Mouse (Mus musculus): Measurements from ENCODE around the gene Chn1. TPM values are rescaled to one million over a fixed set of nuclear protein-coding genes. Genes with fewer than 3 reads are reported as not detected.

Gene Chn1
- polyA plus RNA-seq, 1 experiment from 2014 or later: 38.7 TPM

GRCm38 (mm10) chr2:73611798-73612197, 163.3 kb downstream of the Chn1 start:
- peaks cover 31% of the 10 kb centered on the region for H3K4me1 ChIP-seq
- no peak for DNase-seq (ENCODE audit: low spot score)
- no peak overlapping the region for H3K27ac ChIP-seq
- H3K9me3 ChIP-seq (replicated peaks): no peaks in the 10 kb centered on the region
- H3K27me3 ChIP-seq (ENCODE audit: low read depth, poor library complexity, severe bottlenecking): no peaks in the 10 kb centered on the region
- H3K4me3 ChIP-seq: no peak overlapping the region
- WGBS: 73% methylated on average over 6 of the region's 6 CpGs
- peaks cover 59% of the 10 kb centered on the region for H3K36me3 ChIP-seq

GRCm38 (mm10) chr2:73609724-73610210, 165.4 kb downstream of the Chn1 start:
- H3K27me3 ChIP-seq (ENCODE audit: low read depth, poor library complexity, severe bottlenecking): no peaks in the 10 kb centered on the region
- peaks cover 45% of the 10 kb centered on the region for H3K36me3 ChIP-seq
- no peaks in the 10 kb centered on the region for H3K9me3 ChIP-seq (replicated peaks)
- DNase-seq (ENCODE audit: low spot score): no peak
- H3K4me1 ChIP-seq: peaks cover 34% of the 10 kb centered on the region
- WGBS: 93% methylated on average over 3 of the region's 3 CpGs
- H3K27ac ChIP-seq: no peak overlapping the region
- H3K4me3 ChIP-seq: no peak overlapping the region

GRCm38 (mm10) chr2:73609067-73609723, 166.0 kb downstream of the Chn1 start:
- peaks cover 39% of the 10 kb centered on the region for H3K36me3 ChIP-seq
- H3K27me3 ChIP-seq (ENCODE audit: low read depth, poor library complexity, severe bottlenecking): no peaks in the 10 kb centered on the region
- WGBS: 90% methylated on average over 5 of the region's 5 CpGs
- no peak for DNase-seq (ENCODE audit: low spot score)
- peaks cover 37% of the 10 kb centered on the region for H3K4me1 ChIP-seq
- no peak overlapping the region for H3K4me3 ChIP-seq
- H3K27ac ChIP-seq: peak overlapping the region; percentile 5; the same call in 1 of the 2 replicates
- H3K9me3 ChIP-seq (replicated peaks): no peaks in the 10 kb centered on the region

- no peak overlapping the region for H3K4me3 ChIP-seq
- WGBS: 73% methylated on average over 6 of the region's 6 CpGs
- H3K27ac ChIP-seq: peak overlapping the region; percentile 79
- no peaks in the 10 kb centered on the region for H3K9me3 ChIP-seq (replicated peaks)
- H3K27me3 ChIP-seq (ENCODE audit: low read depth, poor library complexity, severe bottlenecking): no peaks in the 10 kb centered on the region
- H3K36me3 ChIP-seq: peaks cover 32% of the 10 kb centered on the region
- DNase-seq (ENCODE audit: low spot score): no peak
- H3K4me1 ChIP-seq: peaks cover 39% of the 10 kb centered on the region
Observed at GRCm38 (mm10) chr2:73608391-73608790, 166.8 kb downstream of the Chn1 start.

- Histone ChIP-seq H3K4me1 (peaks cover 39% of the 10 kb centered on the region), H3K9me3 (replicated peaks) (no peaks in the 10 kb centered on the region), H3K4me3 (no peak overlapping the region), H3K36me3 (peaks cover 25% of the 10 kb centered on the region), H3K27me3 (ENCODE audit: low read depth, poor library complexity, severe bottlenecking) (no peaks in the 10 kb centered on the region), H3K27ac (peak overlapping the region; percentile 79)
- 23% methylated on average over 4 of the region's 4 CpGs for WGBS
- DNase-seq (ENCODE audit: low spot score): no peak
Observed at GRCm38 (mm10) chr2:73607609-73608008, 167.5 kb downstream of the Chn1 start.

GRCm38 (mm10) chr2:73607146-73607545, 168.0 kb downstream of the Chn1 start:
- no peak for DNase-seq (ENCODE audit: low spot score)
- no peaks in the 10 kb centered on the region for H3K9me3 ChIP-seq (replicated peaks)
- WGBS: 72% methylated on average over 2 of the region's 2 CpGs
- no peaks in the 10 kb centered on the region for H3K27me3 ChIP-seq (ENCODE audit: low read depth, poor library complexity, severe bottlenecking)
- H3K27ac ChIP-seq: peak overlapping the region; percentile 79
- no peak overlapping the region for H3K4me3 ChIP-seq
- peaks cover 20% of the 10 kb centered on the region; the same call in 1 of the 2 replicates for H3K36me3 ChIP-seq
- peaks cover 39% of the 10 kb centered on the region for H3K4me1 ChIP-seq

GRCm38 (mm10) chr2:73606616-73607015, 168.5 kb downstream of the Chn1 start:
- peaks cover 16% of the 10 kb centered on the region; the same call in 1 of the 2 replicates for H3K36me3 ChIP-seq
- peaks cover 39% of the 10 kb centered on the region for H3K4me1 ChIP-seq
- no peak for DNase-seq (ENCODE audit: low spot score)
- no peaks in the 10 kb centered on the region for H3K27me3 ChIP-seq (ENCODE audit: low read depth, poor library complexity, severe bottlenecking)
- H3K4me3 ChIP-seq: no peak overlapping the region
- H3K9me3 ChIP-seq (replicated peaks): no peaks in the 10 kb centered on the region
- peak overlapping the region; percentile 79 for H3K27ac ChIP-seq
- WGBS: 96% methylated on average over 6 of the region's 6 CpGs

GRCm38 (mm10) chr2:73605077-73605476, 170.1 kb downstream of the Chn1 start:
- WGBS: 79% methylated on average over 8 of the region's 8 CpGs
- Histone ChIP-seq H3K27ac (peak overlapping the region; percentile 21; the same call in 1 of the 2 replicates), H3K4me1 (peaks cover 49% of the 10 kb centered on the region), H3K36me3 (0 out of 2 replicates have a peak, but pooled peaks cover 2% of the 10 kb centered on the region), H3K9me3 (replicated peaks) (no peaks in the 10 kb centered on the region), H3K4me3 (no peak overlapping the region), H3K27me3 (ENCODE audit: low read depth, poor library complexity, severe bottlenecking) (no peaks in the 10 kb centered on the region)
- DNase-seq (ENCODE audit: low spot score): no peak

- peaks cover 49% of the 10 kb centered on the region for H3K4me1 ChIP-seq
- WGBS: 81% methylated on average over 2 of the region's 2 CpGs
- H3K9me3 ChIP-seq (replicated peaks): no peaks in the 10 kb centered on the region
- H3K27me3 ChIP-seq (ENCODE audit: low read depth, poor library complexity, severe bottlenecking): no peaks in the 10 kb centered on the region
- H3K4me3 ChIP-seq: no peak overlapping the region
- DNase-seq (ENCODE audit: low spot score): no peak
- no peaks in the 10 kb centered on the region for H3K36me3 ChIP-seq
- peak overlapping the region; percentile 1; the same call in 1 of the 2 replicates for H3K27ac ChIP-seq
Observed at GRCm38 (mm10) chr2:73604579-73604978, 170.6 kb downstream of the Chn1 start.

- peak overlapping the region; percentile 65 for H3K27ac ChIP-seq
- WGBS: 14% methylated on average over 2 of the region's 2 CpGs
Observed at GRCm38 (mm10) chr2:73600650-73601049, 174.5 kb downstream of the Chn1 start.

GRCm38 (mm10) chr2:73597772-73598171, 177.4 kb downstream of the Chn1 start:
- DNase-seq (ENCODE audit: low spot score): no peak
- 92% methylated on average over 11 of the region's 11 CpGs for WGBS
- no peaks in the 10 kb centered on the region for H3K9me3 ChIP-seq (replicated peaks)
- H3K4me3 ChIP-seq: no peak overlapping the region
- H3K4me1 ChIP-seq: peaks cover 45% of the 10 kb centered on the region
- peaks cover 6% of the 10 kb centered on the region; the same call in 1 of the 2 replicates for H3K27me3 ChIP-seq (ENCODE audit: low read depth, poor library complexity, severe bottlenecking)
- H3K27ac ChIP-seq: no peak overlapping the region; the same call in 1 of the 2 replicates
- 0 out of 2 replicates have a peak, but pooled peaks cover 3% of the 10 kb centered on the region for H3K36me3 ChIP-seq

More at GRCm38 (mm10) chr2:73600650-73601049, 174.5 kb downstream of the Chn1 start:
- H3K4me3 ChIP-seq: no peak overlapping the region
- H3K27me3 ChIP-seq (ENCODE audit: low read depth, poor library complexity, severe bottlenecking): peaks cover 6% of the 10 kb centered on the region; the same call in 1 of the 2 replicates
- no peaks in the 10 kb centered on the region for H3K36me3 ChIP-seq
- peak; percentile 64 for DNase-seq (ENCODE audit: low spot score)
- no peaks in the 10 kb centered on the region for H3K9me3 ChIP-seq (replicated peaks)
- peaks cover 39% of the 10 kb centered on the region for H3K4me1 ChIP-seq

- Histone ChIP-seq H3K4me3 (peak overlapping the region; percentile 24), H3K4me1 (peaks cover 55% of the 10 kb centered on the region), H3K27me3 (ENCODE audit: low read depth, poor library complexity, severe bottlenecking) (peaks cover 6% of the 10 kb centered on the region; the same call in 1 of the 2 replicates), H3K27ac (peak overlapping the region; percentile 63), H3K36me3 (0 out of 2 replicates have a peak, but pooled peaks cover 3% of the 10 kb centered on the region), H3K9me3 (replicated peaks) (no peaks in the 10 kb centered on the region)
- no peak for DNase-seq (ENCODE audit: low spot score)
- 18% methylated on average over 9 of the region's 9 CpGs for WGBS
Observed at GRCm38 (mm10) chr2:73596786-73597185, 178.4 kb downstream of the Chn1 start.

- peak overlapping the region; percentile 63 for H3K27ac ChIP-seq
Observed at GRCm38 (mm10) chr2:73596326-73596725, 178.8 kb downstream of the Chn1 start.

More at GRCm38 (mm10) chr2:73596326-73596725, 178.8 kb downstream of the Chn1 start:
- Histone ChIP-seq H3K27me3 (ENCODE audit: low read depth, poor library complexity, severe bottlenecking) (peaks cover 6% of the 10 kb centered on the region; the same call in 1 of the 2 replicates), H3K9me3 (replicated peaks) (no peaks in the 10 kb centered on the region), H3K36me3 (0 out of 2 replicates have a peak, but pooled peaks cover 3% of the 10 kb centered on the region), H3K4me1 (peaks cover 59% of the 10 kb centered on the region), H3K4me3 (peak overlapping the region; percentile 24; the same call in 1 of the 2 replicates)
- no peak for DNase-seq (ENCODE audit: low spot score)
- 73% methylated on average over 5 of the region's 5 CpGs for WGBS

Measured in limb, embryonic 10.5 days (tissue).